Mouse (Mus musculus) embryonic facial prominence, embryonic 13.5 days (tissue): ENCODE measurements at regions not wholly inside any gene's neighbourhood (a gene's known extent, or its start where the extent isn't known, plus 50 kb on each side); places are given as distances from the start of the nearest gene placed in this dataset.
A peak's percentile ranks its signal among the peaks of the same experiment; 100 is the strongest.

Source experiments
- ATAC-seq: fragments of 200-750 bp; cut with Nextera tagmentation; 2 replicates; pipeline ENCODE4 v1.8.0; 2017; ENCODE audit warnings: low read depth; ENCODE audit not compliant: insufficient number of reproducible peaks, insufficient read depth, low FRiP score, low TSS enrichment
- H3K27ac ChIP-seq: fragments of 300-500 bp; sonication (generic); 2 replicates; pipeline ENCODE4 v1.5.1; 2015; ENCODE audit warnings: moderate library complexity, mild to moderate bottlenecking, inconsistent platforms
- H3K27me3 ChIP-seq: fragments of 300-500 bp; sonication (generic); 2 replicates; pipeline ENCODE4 v1.6.1; 2015; ENCODE audit warnings: mild to moderate bottlenecking, inconsistent platforms
- H3K36me3 ChIP-seq: fragments of 300-500 bp; sonication (generic); 2 replicates; pipeline ENCODE4 v1.6.1; 2015; ENCODE audit warnings: mild to moderate bottlenecking, inconsistent platforms
- H3K4me1 ChIP-seq: fragments of 300-500 bp; sonication (generic); 2 replicates; pipeline ENCODE4 v1.6.1; 2015; ENCODE audit warnings: inconsistent platforms
- H3K4me2 ChIP-seq: fragments of 300-500 bp; sonication (generic); 2 replicates; pipeline ENCODE4 v1.6.1; 2015; ENCODE audit warnings: moderate library complexity, mild to moderate bottlenecking, inconsistent platforms
- H3K4me3 ChIP-seq: fragments of 300-500 bp; sonication (generic); 2 replicates; pipeline ENCODE4 v1.5.1; 2015; ENCODE audit warnings: mild to moderate bottlenecking, inconsistent platforms
- H3K9ac ChIP-seq: fragments of 300-500 bp; sonication (generic); 2 replicates; pipeline ENCODE4 v1.6.1; 2015; ENCODE audit warnings: mild to moderate bottlenecking, inconsistent platforms
- H3K9me3 ChIP-seq: fragments of 300-500 bp; sonication (generic); 2 replicates; pipeline ENCODE4 v1.6.1; 2016; ENCODE audit warnings: inconsistent platforms
- WGBS: fragments of 180-500 bp; shearing (Covaris S2); methylation state at CpG from one replicate; pipeline ENCODE4 v1.1.7; 2015; ENCODE audit warnings: mixed read lengths; 5-methylcytosine and 5-hydroxymethylcytosine counted together

DNA sequence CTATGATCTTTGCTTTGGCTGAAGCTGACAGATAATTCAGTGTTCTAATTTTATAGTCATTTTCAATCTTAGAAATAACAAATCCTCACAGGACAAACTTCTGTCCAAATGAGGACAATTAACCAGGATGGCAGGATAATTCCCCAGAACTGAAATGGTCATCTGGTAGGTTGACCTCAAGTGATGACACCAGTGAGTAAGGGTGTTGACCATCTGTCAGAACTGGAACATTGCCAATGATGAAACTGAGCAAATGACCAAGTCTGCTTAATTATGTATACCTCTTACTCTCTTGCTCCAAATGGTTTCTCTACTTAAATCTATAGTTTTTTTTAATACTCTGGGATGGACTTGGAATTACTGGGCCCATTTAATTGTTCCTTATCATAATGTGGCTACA, 1336.9 kb upstream of the Tenm3 start:
- H3K27ac ChIP-seq, result no peak overlapping the region
- no peak overlapping the region for H3K9ac ChIP-seq
- H3K4me2 ChIP-seq, result no peak overlapping the region
- ATAC-seq, result no peak
- no peaks in the 10 kb centered on the region for H3K27me3 ChIP-seq
- H3K9me3 ChIP-seq, result no peaks in the 10 kb centered on the region
- no peaks in the 10 kb centered on the region for H3K4me1 ChIP-seq
- no peak overlapping the region for H3K4me3 ChIP-seq
- no peaks in the 10 kb centered on the region for H3K36me3 ChIP-seq

GRCm38 (mm10) chr8:50164773-50165454, 1321.2 kb upstream of the Tenm3 start:
- no peak overlapping the region for H3K27ac ChIP-seq
- H3K27me3 ChIP-seq, result no peaks in the 10 kb centered on the region
- H3K36me3 ChIP-seq, result no peaks in the 10 kb centered on the region
- no peak overlapping the region for H3K4me2 ChIP-seq
- no peaks in the 10 kb centered on the region for H3K4me1 ChIP-seq
- H3K4me3 ChIP-seq, result no peak overlapping the region
- 62% methylated on average over 2 of the region's 2 CpGs for WGBS
- H3K9me3 ChIP-seq, result no peaks in the 10 kb centered on the region
- ATAC-seq, result no peak
- no peak overlapping the region for H3K9ac ChIP-seq

DNA sequence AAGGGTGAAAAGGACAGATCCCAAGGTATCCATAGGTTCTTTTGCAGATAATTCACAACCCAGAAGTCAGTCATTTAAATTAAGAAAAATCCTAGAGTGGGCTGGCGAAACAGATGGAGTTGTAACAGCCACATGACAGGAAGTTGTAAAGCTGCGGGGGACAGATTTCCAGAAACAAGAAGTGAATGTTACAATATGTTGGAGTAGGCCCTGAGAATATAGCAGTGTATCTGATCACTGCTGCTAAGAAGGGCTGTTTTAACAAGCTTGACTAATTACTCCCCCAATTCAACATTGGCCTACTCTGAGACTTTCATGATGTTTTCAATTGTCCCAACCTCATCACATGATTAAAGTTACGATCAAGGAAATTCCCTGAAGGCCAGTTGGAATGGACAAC, 1317.3 kb upstream of the Tenm3 start:
- no peak overlapping the region for H3K4me3 ChIP-seq
- WGBS, result 47% methylated on average over 3 of the region's 3 CpGs
- H3K36me3 ChIP-seq, result no peaks in the 10 kb centered on the region
- H3K4me2 ChIP-seq, result no peak overlapping the region
- no peaks in the 10 kb centered on the region for H3K4me1 ChIP-seq
- ATAC-seq, result no peak
- no peaks in the 10 kb centered on the region for H3K27me3 ChIP-seq
- H3K9ac ChIP-seq, result no peak overlapping the region
- H3K9me3 ChIP-seq, result no peaks in the 10 kb centered on the region
- no peak overlapping the region for H3K27ac ChIP-seq

GRCm38 (mm10) chr8:50160326-50160725, 1316.6 kb upstream of the Tenm3 start:
- Histone ChIP-seq H3K9ac (no peak overlapping the region), H3K36me3 (no peaks in the 10 kb centered on the region), H3K4me3 (no peak overlapping the region), H3K4me2 (peak overlapping the region; percentile 22; the same call in 1 of the 2 replicates), H3K9me3 (no peaks in the 10 kb centered on the region), H3K27me3 (no peaks in the 10 kb centered on the region), H3K4me1 (no peaks in the 10 kb centered on the region), H3K27ac (no peak overlapping the region)
- ATAC-seq, result no peak
- WGBS, result 49% methylated on average over 5 of the region's 5 CpGs

- 89% methylated on average over 3 of the region's 3 CpGs for WGBS
- no peaks in the 10 kb centered on the region for H3K4me1 ChIP-seq
- no peak overlapping the region for H3K27ac ChIP-seq
- H3K27me3 ChIP-seq, result no peaks in the 10 kb centered on the region
- H3K9ac ChIP-seq, result no peak overlapping the region
- no peak overlapping the region for H3K4me2 ChIP-seq
- H3K4me3 ChIP-seq, result no peak overlapping the region
- H3K9me3 ChIP-seq, result no peaks in the 10 kb centered on the region
- no peak for ATAC-seq
- no peaks in the 10 kb centered on the region for H3K36me3 ChIP-seq
Observed at GRCm38 (mm10) chr8:50139876-50140275, 1296.1 kb upstream of the Tenm3 start.

DNA sequence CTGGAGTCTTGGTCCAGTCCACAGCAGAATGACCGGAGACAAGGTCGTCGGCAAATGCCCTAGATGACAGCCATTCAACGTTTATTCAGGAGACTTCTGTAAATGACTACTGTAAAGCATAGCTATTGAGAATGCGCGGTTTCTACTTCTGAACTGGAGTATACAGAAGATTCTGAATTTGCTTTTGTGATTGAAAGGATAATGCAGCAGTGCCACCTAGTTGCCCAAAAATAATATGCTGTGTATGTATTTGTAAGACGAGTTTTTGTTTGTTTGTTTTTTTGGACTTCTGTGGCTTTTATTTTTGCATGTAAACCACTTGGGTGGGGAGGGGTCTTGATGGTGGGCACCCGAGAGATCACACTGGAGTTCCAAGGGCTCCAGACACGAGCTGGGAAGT, 1276.3 kb upstream of the Tenm3 start:
- Histone ChIP-seq H3K4me3 (no peak overlapping the region), H3K9ac (no peak overlapping the region), H3K4me1 (no peaks in the 10 kb centered on the region), H3K36me3 (no peaks in the 10 kb centered on the region), H3K27me3 (no peaks in the 10 kb centered on the region), H3K4me2 (no peak overlapping the region), H3K9me3 (no peaks in the 10 kb centered on the region), H3K27ac (no peak overlapping the region)
- ATAC-seq, result no peak
- WGBS, result 71% methylated on average over 9 of the region's 9 CpGs

- 56% methylated on average over 6 of the region's 6 CpGs for WGBS
- no peaks in the 10 kb centered on the region for H3K9me3 ChIP-seq
- ATAC-seq, result no peak
Observed at GRCm38 (mm10) chr8:50082378-50082777, 1238.6 kb upstream of the Tenm3 start.

GRCm38 (mm10) chr8:50037096-50037495, 1193.3 kb upstream of the Tenm3 start:
- no peaks in the 10 kb centered on the region for H3K4me1 ChIP-seq
- no peak for ATAC-seq
- no peak overlapping the region for H3K27ac ChIP-seq
- H3K9ac ChIP-seq, result no peak overlapping the region
- no peaks in the 10 kb centered on the region for H3K27me3 ChIP-seq
- no peaks in the 10 kb centered on the region for H3K36me3 ChIP-seq
- no peaks in the 10 kb centered on the region for H3K9me3 ChIP-seq
- no peak overlapping the region for H3K4me2 ChIP-seq
- 74% methylated on average over 2 of the region's 2 CpGs for WGBS
- H3K4me3 ChIP-seq, result no peak overlapping the region

More at GRCm38 (mm10) chr8:50082378-50082777, 1238.6 kb upstream of the Tenm3 start:
- Histone ChIP-seq H3K4me3 (no peak overlapping the region), H3K36me3 (no peaks in the 10 kb centered on the region), H3K4me1 (no peaks in the 10 kb centered on the region), H3K27ac (no peak overlapping the region), H3K4me2 (peak overlapping the region; percentile 24; the same call in 1 of the 2 replicates), H3K27me3 (no peaks in the 10 kb centered on the region), H3K9ac (no peak overlapping the region)

GRCm38 (mm10) chr8:50027544-50027943, 1183.8 kb upstream of the Tenm3 start:
- H3K27ac ChIP-seq, result no peak overlapping the region
- H3K9ac ChIP-seq, result no peak overlapping the region
- H3K27me3 ChIP-seq, result no peaks in the 10 kb centered on the region
- no peaks in the 10 kb centered on the region for H3K36me3 ChIP-seq
- H3K4me1 ChIP-seq, result no peaks in the 10 kb centered on the region
- no peak overlapping the region for H3K4me3 ChIP-seq
- H3K9me3 ChIP-seq, result no peaks in the 10 kb centered on the region
- ATAC-seq, result no peak
- 77% methylated on average over 6 of the region's 6 CpGs for WGBS
- no peak overlapping the region for H3K4me2 ChIP-seq

- no peak overlapping the region for H3K4me3 ChIP-seq
- no peak overlapping the region for H3K4me2 ChIP-seq
- ATAC-seq, result no peak
- H3K9ac ChIP-seq, result no peak overlapping the region
- 85% methylated on average over 3 of the region's 3 CpGs for WGBS
- H3K9me3 ChIP-seq, result peaks cover 7% of the 10 kb centered on the region
- H3K27ac ChIP-seq, result no peak overlapping the region
- H3K4me1 ChIP-seq, result no peaks in the 10 kb centered on the region
- H3K36me3 ChIP-seq, result no peaks in the 10 kb centered on the region
- no peaks in the 10 kb centered on the region for H3K27me3 ChIP-seq
Observed at GRCm38 (mm10) chr8:50007546-50007945, 1163.8 kb upstream of the Tenm3 start.

DNA sequence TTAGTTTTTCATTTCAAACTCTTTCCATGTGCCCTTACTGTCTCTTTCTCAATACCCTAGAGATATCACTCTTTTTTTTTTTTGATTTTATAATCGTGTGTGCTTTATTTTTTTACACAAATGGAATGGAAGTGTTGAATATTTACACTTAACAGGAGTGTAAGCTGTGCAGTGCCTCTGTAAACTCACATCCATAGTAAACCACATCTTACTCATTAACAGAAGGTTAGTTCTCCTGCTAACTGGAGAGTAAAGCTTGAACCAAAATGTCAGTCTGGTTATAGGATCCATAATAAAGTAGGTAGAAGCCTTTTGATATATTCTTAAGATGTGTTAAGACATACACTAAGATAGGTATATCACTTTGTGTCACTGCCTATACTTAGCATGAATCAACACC, 1160.5 kb upstream of the Tenm3 start:
- no peaks in the 10 kb centered on the region for H3K9me3 ChIP-seq
- no peak overlapping the region for H3K9ac ChIP-seq
- H3K27me3 ChIP-seq, result no peaks in the 10 kb centered on the region
- no peak overlapping the region for H3K27ac ChIP-seq
- no peak for ATAC-seq
- WGBS, result 50% methylated on average over 1 of the region's 1 CpGs
- no peak overlapping the region for H3K4me2 ChIP-seq
- no peak overlapping the region for H3K4me3 ChIP-seq
- H3K36me3 ChIP-seq, result no peaks in the 10 kb centered on the region
- no peaks in the 10 kb centered on the region for H3K4me1 ChIP-seq

- ATAC-seq, result no peak
- Histone ChIP-seq H3K36me3 (no peaks in the 10 kb centered on the region), H3K4me2 (no peak overlapping the region), H3K27ac (no peak overlapping the region), H3K9ac (no peak overlapping the region), H3K27me3 (no peaks in the 10 kb centered on the region), H3K4me3 (no peak overlapping the region), H3K4me1 (no peaks in the 10 kb centered on the region), H3K9me3 (no peaks in the 10 kb centered on the region)
- WGBS, result 73% methylated on average over 2 of the region's 2 CpGs
Observed at GRCm38 (mm10) chr8:50003641-50004040, 1159.9 kb upstream of the Tenm3 start.
